Mouse (Mus musculus) telencephalon, adult 2 months (tissue): ENCODE data around the gene Vmn1r129.
"Not testable (repeated sequence)": the region's sequence is repeated elsewhere in the genome, so short reads cannot be mapped to it uniquely, and the experiment has no call there.

Experiments used
- DNase-seq: peaks from one replicate; pipeline ENCODE4 v3.0.0-alpha.2; 2011; ENCODE audit warnings: low read depth, low spot score

The Vmn1r129 gene

GRCm38 (mm10) chr7:21361191-21361590 lies at the start of gene Vmn1r129:
Gene Vmn1r129 (minus strand): TSS chr7:21361291.
- not testable (repeated sequence) for DNase-seq

GRCm38 (mm10) chr7:21349073-21349472 lies 12.0 kb downstream of the Vmn1r129 start, which contains the start of gene Vmn1r128:
Gene Vmn1r128 (plus strand): TSS chr7:21349373.
- DNase-seq: not testable (repeated sequence)

GRCm38 (mm10) chr7:21319761-21320160 lies 41.3 kb downstream of the Vmn1r129 start, which contains the start of gene Vmn1r127:
Gene Vmn1r127 (minus strand): TSS chr7:21319861.
- DNase-seq: not testable (repeated sequence)
